Mouse (Mus musculus) embryonic facial prominence, embryonic 10.5 days (tissue): ENCODE data around the gene Plppr1. TPM values are rescaled to one million over a fixed set of nuclear protein-coding genes. Genes with fewer than 3 reads are reported as not detected.
"Not testable (repeated sequence)": the region's sequence is repeated elsewhere in the genome, so short reads cannot be mapped to it uniquely, and the experiment has no call there.

Source experiments
- DNase-seq: peaks from one replicate; pipeline ENCODE4 v3.0.0-alpha.2; 2017; ENCODE audit warnings: low spot score
- H3K27ac ChIP-seq: fragments of 300-500 bp; sonication (generic); replicated peaks from 2 replicates; pipeline ENCODE4 v1.5.1; 2016; ENCODE audit warnings: mild to moderate bottlenecking
- H3K27me3 ChIP-seq: fragments of 300-500 bp; sonication (generic); replicated peaks from 2 replicates; pipeline ENCODE4 v1.6.1; 2016; ENCODE audit warnings: low read depth, mild to moderate bottlenecking; ENCODE audit not compliant: poor library complexity, severe bottlenecking
- H3K36me3 ChIP-seq: fragments of 300-500 bp; sonication (generic); replicated peaks from 2 replicates; pipeline ENCODE4 v1.6.1; 2016; ENCODE audit warnings: mild to moderate bottlenecking, moderate library complexity
- H3K4me1 ChIP-seq: fragments of 300-500 bp; sonication (generic); 2 replicates; pipeline ENCODE4 v1.6.1; 2016
- H3K4me3 ChIP-seq: fragments of 300-500 bp; sonication (generic); 2 replicates; pipeline ENCODE4 v1.5.1; 2016; ENCODE audit warnings: mild to moderate bottlenecking, moderate library complexity
- H3K9me3 ChIP-seq: fragments of 300-500 bp; sonication (generic); 2 replicates; pipeline ENCODE4 v1.6.1; 2016; ENCODE audit warnings: mild to moderate bottlenecking
- WGBS: fragments of 180-500 bp; shearing (Covaris S2); methylation state at CpG from one replicate; pipeline ENCODE4 v1.1.7; 2016; 5-methylcytosine and 5-hydroxymethylcytosine counted together
- polyA plus RNA-seq: library from polyadenylated mRNA; unstranded; fragments of >200 nt; fragmentation: Nextera tagmentation; extraction: Ambion mirVana; gene quantifications from 2 replicates; pipeline ENCODE4 v1.2.1, GENCODE M21; 2016

The Plppr1 gene
- polyA plus RNA-seq, 1 experiment from 2014 or later, result 2.9 TPM

DNA sequence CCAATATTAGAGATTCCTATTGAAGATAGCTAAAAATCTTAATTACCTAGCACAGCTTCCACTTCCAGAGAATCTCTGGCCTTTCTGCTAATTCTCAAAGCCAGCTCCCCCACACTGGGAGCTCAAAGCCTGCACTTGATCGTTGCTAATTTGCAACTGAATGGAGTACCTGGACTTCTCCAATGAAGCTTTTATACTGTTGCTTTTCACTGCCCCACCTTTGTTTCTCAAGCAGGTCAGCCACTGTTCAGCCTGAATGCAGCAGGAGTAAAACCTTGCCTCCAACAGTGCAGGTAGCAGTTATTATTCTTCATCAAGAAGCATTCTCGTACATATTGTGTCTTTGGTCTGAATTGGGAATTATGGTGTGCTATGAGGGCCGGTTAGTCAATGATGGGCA lies 309.0 kb downstream of the Plppr1 start:
- H3K9me3 ChIP-seq, result peaks cover 25% of the 10 kb centered on the region; the same call in 1 of the 2 replicates
- 83% methylated on average over 3 of the region's 3 CpGs for WGBS
- not testable (repeated sequence) for H3K27ac ChIP-seq, H3K27me3 ChIP-seq, H3K4me3 ChIP-seq, DNase-seq, H3K4me1 ChIP-seq, H3K36me3 ChIP-seq

- H3K27ac ChIP-seq, H3K27me3 ChIP-seq, H3K4me1 ChIP-seq, H3K36me3 ChIP-seq, H3K9me3 ChIP-seq, DNase-seq, H3K4me3 ChIP-seq: not testable (repeated sequence)
- WGBS, result 87% methylated on average over 2 of the region's 2 CpGs
Measured at GRCm38 (mm10) chr4:49383576-49384318, 324.7 kb downstream of the Plppr1 start.

DNA sequence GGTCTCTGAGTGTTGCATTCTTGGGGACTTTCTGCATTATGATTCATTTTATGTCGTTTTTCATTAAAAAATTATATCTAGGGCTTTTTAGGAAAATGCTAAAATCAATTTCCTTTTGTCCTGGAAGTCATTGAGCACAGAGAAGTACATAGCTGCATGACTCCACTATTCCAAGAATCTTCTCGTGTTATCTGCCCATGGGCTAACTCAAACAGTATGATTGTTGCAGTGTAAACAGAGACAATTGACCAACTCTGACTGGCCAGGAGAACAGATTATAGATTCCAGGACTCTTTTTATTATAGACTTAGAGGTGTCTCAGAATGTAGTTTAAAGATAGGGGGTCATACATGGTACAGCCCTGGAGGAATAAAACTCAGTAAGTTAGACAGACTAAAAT lies 327.8 kb downstream of the Plppr1 start:
- Histone ChIP-seq H3K27me3 (no peaks in the 10 kb centered on the region), H3K9me3 (no peaks in the 10 kb centered on the region)
- no peak for DNase-seq

More for the DNA sequence above, 327.8 kb downstream of the Plppr1 start:
- Histone ChIP-seq H3K4me3 (no peak overlapping the region), H3K36me3 (no peaks in the 10 kb centered on the region), H3K4me1 (no peaks in the 10 kb centered on the region), H3K27ac (no peak overlapping the region)
- 53% methylated on average over 2 of the region's 2 CpGs for WGBS
